Mouse (Mus musculus) hindbrain, embryonic 15.5 days (tissue): ENCODE measurements around the gene Frmpd4. TPM values are rescaled to one million over a fixed set of nuclear protein-coding genes. Genes with fewer than 3 reads are reported as not detected.

Source experiments
- ATAC-seq: fragments of 200-750 bp; cut with Nextera tagmentation; 2 replicates; pipeline ENCODE4 v1.8.0; 2017; ENCODE audit warnings: low read depth, moderate number of reproducible peaks, moderate TSS enrichment; ENCODE audit not compliant: low FRiP score
- H3K27ac ChIP-seq: fragments of 300-500 bp; sonication (generic); replicated peaks from 2 replicates; pipeline ENCODE4 v1.5.1; 2015; ENCODE audit warnings: mild to moderate bottlenecking, inconsistent platforms
- H3K27me3 ChIP-seq: fragments of 300-500 bp; sonication (generic); 2 replicates; pipeline ENCODE4 v1.6.1; 2015; ENCODE audit warnings: control low read depth, inconsistent platforms
- H3K36me3 ChIP-seq: fragments of 300-500 bp; sonication (generic); 2 replicates; pipeline ENCODE4 v1.6.1; 2015; ENCODE audit warnings: control low read depth, inconsistent platforms
- H3K4me1 ChIP-seq: fragments of 300-500 bp; sonication (generic); replicated peaks from 2 replicates; pipeline ENCODE4 v1.6.1; 2015; ENCODE audit warnings: control low read depth, inconsistent platforms
- H3K4me2 ChIP-seq: fragments of 300-500 bp; sonication (generic); 2 replicates; pipeline ENCODE4 v1.6.1; 2015; ENCODE audit warnings: moderate library complexity, mild to moderate bottlenecking, inconsistent platforms
- H3K4me3 ChIP-seq: fragments of 300-500 bp; sonication (generic); 2 replicates; pipeline ENCODE4 v1.5.1; 2015; ENCODE audit warnings: mild to moderate bottlenecking, inconsistent platforms
- H3K9ac ChIP-seq: fragments of 300-500 bp; sonication (generic); 2 replicates; pipeline ENCODE4 v1.6.1; 2015; ENCODE audit warnings: inconsistent platforms
- H3K9me3 ChIP-seq: fragments of 300-500 bp; sonication (generic); 2 replicates; pipeline ENCODE4 v1.6.1; 2016; ENCODE audit warnings: control low read depth, inconsistent platforms
- WGBS: fragments of 180-500 bp; shearing (Covaris S2); methylation state at CpG from one replicate; pipeline ENCODE4 v1.1.7; 2015; 5-methylcytosine and 5-hydroxymethylcytosine counted together
- polyA plus RNA-seq: library from polyadenylated mRNA; unstranded; fragments of >200 nt; fragmentation: Nextera tagmentation; extraction: Ambion mirVana; gene quantifications from 2 replicates; pipeline ENCODE4 v1.2.1, GENCODE M21; 2015

Frmpd4 gene
- polyA plus RNA-seq, 1 experiment from 2014 or later = 1.5 TPM

GRCm38 (mm10) chrX:168124043-168124442 is 453.0 kb downstream of the Frmpd4 start:
- no peak overlapping the region for H3K27ac ChIP-seq
- H3K4me1 ChIP-seq = no peaks in the 10 kb centered on the region
- WGBS = 16% methylated on average over 8 of the region's 8 CpGs
- peaks cover 37% of the 10 kb centered on the region for H3K27me3 ChIP-seq
- peak overlapping the region; percentile 63 for H3K4me2 ChIP-seq
- H3K36me3 ChIP-seq = no peaks in the 10 kb centered on the region
- H3K4me3 ChIP-seq = peak overlapping the region; percentile 51
- peak overlapping the region; percentile 48; the same call in 1 of the 2 replicates for H3K9ac ChIP-seq
- no peaks in the 10 kb centered on the region for H3K9me3 ChIP-seq
- ATAC-seq = no peak

- H3K4me3 ChIP-seq = peak overlapping the region; percentile 51
- peak overlapping the region; percentile 62 for H3K27ac ChIP-seq
- WGBS = 10% methylated on average over 11 of the region's 11 CpGs
- H3K9ac ChIP-seq = peak overlapping the region; percentile 48
- peaks cover 37% of the 10 kb centered on the region for H3K27me3 ChIP-seq
- no peaks in the 10 kb centered on the region for H3K9me3 ChIP-seq
- H3K4me1 ChIP-seq = no peaks in the 10 kb centered on the region
- H3K4me2 ChIP-seq = peak overlapping the region; percentile 63
- ATAC-seq = peak; percentile 70
- H3K36me3 ChIP-seq = no peaks in the 10 kb centered on the region
These were observed 453.5 kb downstream of the Frmpd4 start for GRCm38 (mm10) chrX:168123589-168123965.

GRCm38 (mm10) chrX:168122806-168123588 is 454.0 kb downstream of the Frmpd4 start:
- peak; percentile 92 for ATAC-seq
- Histone ChIP-seq H3K4me2 (peak overlapping the region; percentile 63), H3K27ac (peak overlapping the region; percentile 62), H3K27me3 (peaks cover 40% of the 10 kb centered on the region), H3K4me1 (no peaks in the 10 kb centered on the region), H3K9me3 (no peaks in the 10 kb centered on the region), H3K36me3 (no peaks in the 10 kb centered on the region), H3K9ac (peak overlapping the region; percentile 48), H3K4me3 (peak overlapping the region; percentile 51)
- WGBS = 16% methylated on average over 40 of the region's 42 CpGs

- Histone ChIP-seq H3K9ac (no peak overlapping the region), H3K4me2 (no peak overlapping the region), H3K4me3 (no peak overlapping the region), H3K36me3 (no peaks in the 10 kb centered on the region), H3K27ac (no peak overlapping the region), H3K27me3 (no peaks in the 10 kb centered on the region), H3K4me1 (no peaks in the 10 kb centered on the region), H3K9me3 (no peaks in the 10 kb centered on the region)
- ATAC-seq = no peak
These were observed 535.4 kb downstream of the Frmpd4 start for GRCm38 (mm10) chrX:168041589-168041988.

- Histone ChIP-seq H3K4me3 (no peak overlapping the region), H3K4me2 (no peak overlapping the region), H3K4me1 (no peaks in the 10 kb centered on the region), H3K9me3 (no peaks in the 10 kb centered on the region), H3K36me3 (no peaks in the 10 kb centered on the region), H3K9ac (no peak overlapping the region), H3K27ac (no peak overlapping the region), H3K27me3 (peaks cover 2% of the 10 kb centered on the region; the same call in 1 of the 2 replicates)
- WGBS = 84% methylated on average over 4 of the region's 4 CpGs
- ATAC-seq = no peak
These were observed 556.4 kb downstream of the Frmpd4 start for GRCm38 (mm10) chrX:168020574-168021145.

- no peak overlapping the region for H3K4me3 ChIP-seq
- H3K9ac ChIP-seq = no peak overlapping the region
- 76% methylated on average over 3 of the region's 3 CpGs for WGBS
- H3K4me1 ChIP-seq = no peaks in the 10 kb centered on the region
- ATAC-seq = no peak
- no peaks in the 10 kb centered on the region for H3K36me3 ChIP-seq
- peaks cover 5% of the 10 kb centered on the region; the same call in 1 of the 2 replicates for H3K27me3 ChIP-seq
- H3K4me2 ChIP-seq = no peak overlapping the region
- H3K9me3 ChIP-seq = no peaks in the 10 kb centered on the region
- H3K27ac ChIP-seq = no peak overlapping the region
These were observed 559.2 kb downstream of the Frmpd4 start for GRCm38 (mm10) chrX:168017792-168018191.

GRCm38 (mm10) chrX:167984835-167985234 is 592.2 kb downstream of the Frmpd4 start:
- Histone ChIP-seq H3K4me3 (no peak overlapping the region), H3K4me1 (no peaks in the 10 kb centered on the region), H3K9me3 (no peaks in the 10 kb centered on the region), H3K9ac (no peak overlapping the region), H3K36me3 (no peaks in the 10 kb centered on the region), H3K4me2 (no peak overlapping the region), H3K27ac (no peak overlapping the region), H3K27me3 (0 out of 2 replicates have a peak, but pooled peaks cover 7% of the 10 kb centered on the region)
- no peak for ATAC-seq

GRCm38 (mm10) chrX:167951207-167951606 is 625.8 kb downstream of the Frmpd4 start:
- no peak for ATAC-seq
- Histone ChIP-seq H3K4me3 (no peak overlapping the region), H3K27ac (no peak overlapping the region), H3K4me1 (no peaks in the 10 kb centered on the region), H3K27me3 (0 out of 2 replicates have a peak, but pooled peaks cover 4% of the 10 kb centered on the region), H3K36me3 (no peaks in the 10 kb centered on the region), H3K9me3 (no peaks in the 10 kb centered on the region), H3K4me2 (no peak overlapping the region), H3K9ac (no peak overlapping the region)
- WGBS = 86% methylated on average over 2 of the region's 2 CpGs

- no peak overlapping the region for H3K4me3 ChIP-seq
- H3K27me3 ChIP-seq = 0 out of 2 replicates have a peak, but pooled peaks cover 2% of the 10 kb centered on the region
- H3K4me1 ChIP-seq = no peaks in the 10 kb centered on the region
- H3K36me3 ChIP-seq = no peaks in the 10 kb centered on the region
- no peak overlapping the region for H3K4me2 ChIP-seq
- H3K27ac ChIP-seq = no peak overlapping the region
- no peaks in the 10 kb centered on the region for H3K9me3 ChIP-seq
- no peak overlapping the region for H3K9ac ChIP-seq
- ATAC-seq = no peak
These were observed 667.5 kb downstream of the Frmpd4 start for GRCm38 (mm10) chrX:167909483-167909882.

- no peaks in the 10 kb centered on the region for H3K4me1 ChIP-seq
- no peak overlapping the region for H3K27ac ChIP-seq
- H3K9ac ChIP-seq = no peak overlapping the region
- H3K4me2 ChIP-seq = no peak overlapping the region
- H3K27me3 ChIP-seq = 0 out of 2 replicates have a peak, but pooled peaks cover 9% of the 10 kb centered on the region
- 87% methylated on average over 3 of the region's 3 CpGs for whole genome bisulfite sequencing
- H3K36me3 ChIP-seq = no peaks in the 10 kb centered on the region
- ATAC-seq = no peak
- H3K4me3 ChIP-seq = no peak overlapping the region
- no peaks in the 10 kb centered on the region for H3K9me3 ChIP-seq
These were observed 676.0 kb downstream of the Frmpd4 start for GRCm38 (mm10) chrX:167901046-167901445.

GRCm38 (mm10) chrX:167854821-167855220 is 722.2 kb downstream of the Frmpd4 start:
- WGBS = 57% methylated on average over 5 of the region's 5 CpGs
- Histone ChIP-seq H3K9me3 (no peaks in the 10 kb centered on the region), H3K4me3 (no peak overlapping the region), H3K9ac (no peak overlapping the region), H3K4me2 (no peak overlapping the region), H3K36me3 (no peaks in the 10 kb centered on the region), H3K4me1 (no peaks in the 10 kb centered on the region), H3K27ac (no peak overlapping the region), H3K27me3 (peaks cover 11% of the 10 kb centered on the region)
- ATAC-seq = no peak

GRCm38 (mm10) chrX:167832543-167832942 is 744.5 kb downstream of the Frmpd4 start:
- H3K27ac ChIP-seq = no peak overlapping the region
- no peak overlapping the region for H3K9ac ChIP-seq
- H3K36me3 ChIP-seq = no peaks in the 10 kb centered on the region
- no peaks in the 10 kb centered on the region for H3K9me3 ChIP-seq
- 34% methylated on average over 2 of the region's 2 CpGs for WGBS
- H3K4me1 ChIP-seq = no peaks in the 10 kb centered on the region
- 0 out of 2 replicates have a peak, but pooled peaks cover 2% of the 10 kb centered on the region for H3K27me3 ChIP-seq
- H3K4me3 ChIP-seq = no peak overlapping the region
- no peak overlapping the region for H3K4me2 ChIP-seq
- no peak for ATAC-seq
